Mouse (Mus musculus) MEL (cell line): ENCODE results near the gene Tnfrsf23. TPM values are rescaled to one million over a fixed set of nuclear protein-coding genes. Genes with fewer than 3 reads are reported as not detected.

Source experiments
- DNase-seq: peaks from one replicate; pipeline ENCODE4 v3.0.0; 2011; ENCODE audit warnings: low read depth, low spot score
- H3K27ac ChIP-seq: 2 replicates; pipeline ENCODE4 v1.5.1; 2012; ENCODE audit warnings: low read depth, mild to moderate bottlenecking, control low read depth, low read length, moderate library complexity; ENCODE audit not compliant: control insufficient read depth
- H3K27me3 ChIP-seq, 2 experiments: fragments of 150-350 bp in 1 of 2; sonication (generic) in 1 of 2; 2 replicates each; pipeline ENCODE4 v1.6.1; 2012; ENCODE audit warnings: low read length in 2 of 2, mild to moderate bottlenecking in 2 of 2, improper control_type of control experiment in 1 of 2, moderate library complexity in 1 of 2; ENCODE audit not compliant: insufficient read depth in 2 of 2, control insufficient read depth in 1 of 2
- H3K36me3 ChIP-seq, 2 experiments: 2 replicates each; pipeline ENCODE4 v1.6.1; 2012 to 2014; ENCODE audit warnings: low read length in 2 of 2, improper control_type of control experiment in 1 of 2, inconsistent platforms in 1 of 2, mild to moderate bottlenecking in 1 of 2; ENCODE audit not compliant: insufficient read depth in 2 of 2, control insufficient read depth in 1 of 2
- H3K4me1 ChIP-seq, 2 experiments: fragments of 150-350 bp in 1 of 2; sonication (generic) in 1 of 2; 2 replicates each; pipeline ENCODE4 v1.6.1; 2012; ENCODE audit warnings: low read length in 2 of 2, improper control_type of control experiment in 1 of 2, mild to moderate bottlenecking in 1 of 2; ENCODE audit not compliant: insufficient read depth in 2 of 2, control insufficient read depth in 1 of 2
- H3K4me3 ChIP-seq, 2 experiments: fragments of 150-350 bp in 1 of 2; sonication (generic) in 1 of 2; 2 replicates each; pipeline ENCODE4 v1.5.1; 2012; ENCODE audit warnings: low read depth in 2 of 2, low read length in 2 of 2, mild to moderate bottlenecking in 2 of 2, moderate library complexity in 2 of 2, control low read depth in 1 of 2, improper control_type of control experiment in 1 of 2; ENCODE audit not compliant: control insufficient read depth in 1 of 2, insufficient read depth in 1 of 2
- H3K79me2 ChIP-seq: 2 replicates; pipeline ENCODE4 v1.6.1; 2012; ENCODE audit warnings: mild to moderate bottlenecking, low read length, moderate library complexity; ENCODE audit not compliant: control insufficient read depth, poor library complexity, insufficient read depth
- H3K9ac ChIP-seq: 2 replicates; pipeline ENCODE4 v1.6.1; 2012; ENCODE audit warnings: low read depth, mild to moderate bottlenecking, control low read depth, low read length, moderate library complexity; ENCODE audit not compliant: control insufficient read depth, poor library complexity, severe bottlenecking
- H3K9me3 ChIP-seq: fragments of 150-350 bp; sonication (generic); replicated peaks from 2 replicates; pipeline ENCODE4 v1.6.1; 2012; ENCODE audit warnings: mild to moderate bottlenecking, low read length, improper control_type of control experiment, moderate library complexity; ENCODE audit not compliant: insufficient read depth
- BHLHE40 ChIP-seq: IDR thresholded peaks from 2 replicates; pipeline ENCODE4 v1.6.1; 2012; ENCODE audit warnings: low read depth, mild to moderate bottlenecking, inconsistent platforms, low read length, improper control_type of control experiment, borderline replicate concordance
- E2F4 ChIP-seq: IDR thresholded peaks from 2 replicates; pipeline ENCODE4 v1.6.1; 2011; ENCODE audit warnings: low read depth, low read length, improper control_type of control experiment, borderline replicate concordance
- ELF1 ChIP-seq: IDR thresholded peaks from 2 replicates; pipeline ENCODE4 v1.6.1; 2014; ENCODE audit warnings: low read depth, mild to moderate bottlenecking, inconsistent platforms, low read length, improper control_type of control experiment, moderate library complexity
- GABPA ChIP-seq: IDR thresholded peaks from 2 replicates; pipeline ENCODE4 v1.6.1; 2012; ENCODE audit warnings: low read depth, mild to moderate bottlenecking, inconsistent platforms, low read length, improper control_type of control experiment, moderate library complexity
- GATA1 ChIP-seq: IDR thresholded peaks from 2 replicates; pipeline ENCODE4 v1.6.1; 2011; ENCODE audit warnings: low read depth, low read length, improper control_type of control experiment
- JUND ChIP-seq: IDR thresholded peaks from 2 replicates; pipeline ENCODE4 v1.6.1; 2011; ENCODE audit warnings: low read depth, mild to moderate bottlenecking, improper control_type of control experiment, low read length
- MAFK ChIP-seq: IDR thresholded peaks from 2 replicates; pipeline ENCODE4 v1.6.1; 2011; ENCODE audit warnings: low read depth, mild to moderate bottlenecking, low read length, improper control_type of control experiment, borderline replicate concordance
- MAZ ChIP-seq: IDR thresholded peaks from 2 replicates; pipeline ENCODE4 v1.6.1; 2012; ENCODE audit warnings: low read depth, mild to moderate bottlenecking, inconsistent platforms, low read length, improper control_type of control experiment
- MEF2A ChIP-seq: IDR thresholded peaks from 2 replicates; pipeline ENCODE4 v1.6.1; 2014; ENCODE audit warnings: low read depth, mild to moderate bottlenecking, inconsistent platforms, low read length, improper control_type of control experiment; ENCODE audit not compliant: poor library complexity, insufficient replicate concordance, severe bottlenecking; ENCODE audit errors: extremely low read depth
- MYC ChIP-seq: IDR thresholded peaks from 2 replicates; pipeline ENCODE4 v1.6.1; 2011; ENCODE audit warnings: low read depth, mild to moderate bottlenecking, low read length, improper control_type of control experiment, moderate library complexity
- POLR2AphosphoS5 ChIP-seq: IDR thresholded peaks from 2 replicates; pipeline ENCODE4 v1.6.1; 2012; ENCODE audit warnings: low read depth, borderline replicate concordance, mild to moderate bottlenecking, inconsistent platforms, low read length, moderate library complexity, mixed read lengths
- RAD21 ChIP-seq: IDR thresholded peaks from 2 replicates; pipeline ENCODE4 v1.6.1; 2011; ENCODE audit warnings: mild to moderate bottlenecking, low read depth, low read length, improper control_type of control experiment
- RCOR1 ChIP-seq: IDR thresholded peaks from 2 replicates; pipeline ENCODE4 v1.6.1; 2012; ENCODE audit warnings: low read depth, mild to moderate bottlenecking, inconsistent platforms, low read length, improper control_type of control experiment
- TAL1 ChIP-seq: IDR thresholded peaks from 2 replicates; pipeline ENCODE4 v1.6.1; 2012; ENCODE audit warnings: mild to moderate bottlenecking, inconsistent platforms, low read length, moderate library complexity, mixed read lengths
- UBTF ChIP-seq: IDR thresholded peaks from 2 replicates; pipeline ENCODE4 v1.6.1; 2012; ENCODE audit warnings: low read depth, mild to moderate bottlenecking, inconsistent platforms, low read length, improper control_type of control experiment, moderate library complexity, borderline replicate concordance; ENCODE audit not compliant: insufficient read depth
- USF2 ChIP-seq, 2 experiments: IDR thresholded peaks; 2 replicates each; pipeline ENCODE4 v1.6.1; 2011 to 2012; ENCODE audit warnings: improper control_type of control experiment in 2 of 2, low read length in 2 of 2, borderline replicate concordance in 1 of 2, inconsistent platforms in 1 of 2, low read depth in 1 of 2, mild to moderate bottlenecking in 1 of 2; ENCODE audit not compliant: insufficient read depth in 1 of 2
- ZKSCAN1 ChIP-seq: IDR thresholded peaks from 2 replicates; pipeline ENCODE4 v1.6.1; 2012; ENCODE audit warnings: low read depth, mild to moderate bottlenecking, inconsistent platforms, low read length, improper control_type of control experiment, moderate library complexity
- ZNF384 ChIP-seq: IDR thresholded peaks from 2 replicates; pipeline ENCODE4 v1.6.1; 2012; ENCODE audit warnings: low read depth, mild to moderate bottlenecking, inconsistent platforms, low read length, improper control_type of control experiment
- polyA plus RNA-seq, 2 experiments: library from polyadenylated mRNA; stranded (reverse) in 1 of 2; unstranded in 1 of 2; fragments of >175 nt in 1 of 2; fragments of >200 nt in 1 of 2; gene quantifications; 2 replicates each; pipeline versions ENCODE4 v1.2.1 to v1.2.4; 2012; ENCODE audit warnings: low replicate concordance in 2 of 2, low read depth in 1 of 2; ENCODE audit not compliant: insufficient read length in 2 of 2, insufficient read depth in 1 of 2, missing spikeins in 1 of 2
- total RNA-seq: library from RNA; depleted of rRNA; stranded (reverse); fragments of 300-350 nt; gene quantifications from 2 replicates; pipeline ENCODE4 v1.2.3, GENCODE M21; 2012

Gene Tnfrsf23
- total and polyA plus RNA-seq, 3 experiments: not detected

DNA sequence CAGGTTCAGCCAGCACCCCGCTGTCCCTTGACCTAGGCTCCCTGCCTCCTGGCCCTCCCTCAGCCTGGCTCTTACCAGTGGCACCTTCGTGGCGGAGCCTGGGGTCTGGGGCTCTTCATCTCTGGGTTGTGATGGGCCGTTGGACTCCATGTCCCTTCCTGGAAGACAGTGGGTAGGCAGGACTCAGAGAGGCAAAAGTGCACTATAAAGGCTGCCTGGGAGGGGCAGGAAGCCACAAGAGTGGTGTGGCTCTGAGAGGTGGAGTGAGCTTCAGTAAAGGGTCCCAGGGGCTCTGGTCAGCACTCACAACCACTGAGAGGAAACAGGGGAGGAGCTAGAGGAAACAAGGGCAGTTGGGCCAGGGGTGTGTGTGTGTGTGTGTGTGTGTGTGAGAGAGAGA is 27.7 kb upstream of the Tnfrsf23 start:
- H3K79me2 ChIP-seq: no peaks in the 10 kb centered on the region
- H3K9ac ChIP-seq: no peak overlapping the region
- no peaks in the 10 kb centered on the region for H3K4me1 ChIP-seq
- H3K27ac ChIP-seq: no peak overlapping the region
- no peaks in the 10 kb centered on the region for H3K36me3 ChIP-seq
- no peaks in the 10 kb centered on the region for H3K9me3 ChIP-seq
- DNase-seq: no peak
- peaks cover 0 to 2% of the 10 kb centered on the region in 2 experiments; a peak in 1 of 4 replicates for H3K27me3 ChIP-seq
- no peak overlapping the region for H3K4me3 ChIP-seq
- TF ChIP-seq UBTF (no peak), USF2 (IDR thresholded peaks at IDR 0.05; ENCODE audit: borderline replicate concordance in 1 of 2, insufficient read depth in 1 of 2, low read depth in 1 of 2, low read length in 2 of 2) (no peak), RAD21 (no peak), POLR2AphosphoS5 (no peak), MEF2A (no peak), ELF1 (no peak), MYC (no peak), MAZ (no peak), E2F4 (no peak), GABPA (no peak), ZNF384 (no peak)

DNA sequence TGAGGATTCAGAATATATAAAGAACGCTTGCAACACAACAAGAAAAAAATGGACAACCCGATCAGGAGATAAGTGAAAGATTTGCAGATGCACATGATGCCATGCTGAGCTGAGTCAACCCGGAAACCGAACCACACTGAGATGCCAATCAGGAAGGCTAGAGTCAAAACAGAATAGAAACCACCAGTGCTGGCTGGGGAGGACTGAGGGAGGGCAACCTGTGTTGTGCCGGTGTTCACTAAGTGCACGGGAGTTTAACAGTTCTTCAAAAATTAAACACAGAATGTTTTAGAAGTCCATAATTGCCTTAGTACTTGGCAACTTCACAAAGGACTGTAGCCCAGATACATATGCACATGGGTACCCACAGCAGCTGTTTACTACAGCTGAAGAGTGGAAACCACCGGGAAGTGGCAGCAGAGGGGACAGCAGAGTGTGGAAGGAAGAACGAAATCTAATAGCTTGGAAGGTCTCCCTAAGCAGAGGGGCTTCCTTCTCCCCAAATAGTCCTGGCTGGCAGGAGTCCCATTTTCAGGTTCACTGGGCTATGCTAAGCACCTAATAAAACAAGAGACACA is 27.2 kb upstream of the Tnfrsf23 start:
- no peaks in the 10 kb centered on the region for H3K9me3 ChIP-seq
- no peak for DNase-seq
- H3K9ac ChIP-seq: no peak overlapping the region
- no peak overlapping the region for H3K4me3 ChIP-seq
- no peak overlapping the region for H3K27ac ChIP-seq
- peaks cover 0 to 2% of the 10 kb centered on the region in 2 experiments; a peak in 1 of 4 replicates for H3K27me3 ChIP-seq
- no peaks in the 10 kb centered on the region for H3K4me1 ChIP-seq
- no peak for TF ChIP-seq ELF1
- TF ChIP-seq MAFK: no peak
- no peak for TF ChIP-seq MAZ
- TF ChIP-seq JUND: no peak
- TF ChIP-seq ZKSCAN1: no peak
- no peak for TF ChIP-seq RCOR1
- TF ChIP-seq MYC: no peak
- no peak for TF ChIP-seq BHLHE40
- TF ChIP-seq TAL1: no peak
- no peak for TF ChIP-seq GATA1
- no peaks in the 10 kb centered on the region for H3K79me2 ChIP-seq
- no peaks in the 10 kb centered on the region for H3K36me3 ChIP-seq
